Mouse (Mus musculus): ENCODE data around the gene Ctse.

DNA sequence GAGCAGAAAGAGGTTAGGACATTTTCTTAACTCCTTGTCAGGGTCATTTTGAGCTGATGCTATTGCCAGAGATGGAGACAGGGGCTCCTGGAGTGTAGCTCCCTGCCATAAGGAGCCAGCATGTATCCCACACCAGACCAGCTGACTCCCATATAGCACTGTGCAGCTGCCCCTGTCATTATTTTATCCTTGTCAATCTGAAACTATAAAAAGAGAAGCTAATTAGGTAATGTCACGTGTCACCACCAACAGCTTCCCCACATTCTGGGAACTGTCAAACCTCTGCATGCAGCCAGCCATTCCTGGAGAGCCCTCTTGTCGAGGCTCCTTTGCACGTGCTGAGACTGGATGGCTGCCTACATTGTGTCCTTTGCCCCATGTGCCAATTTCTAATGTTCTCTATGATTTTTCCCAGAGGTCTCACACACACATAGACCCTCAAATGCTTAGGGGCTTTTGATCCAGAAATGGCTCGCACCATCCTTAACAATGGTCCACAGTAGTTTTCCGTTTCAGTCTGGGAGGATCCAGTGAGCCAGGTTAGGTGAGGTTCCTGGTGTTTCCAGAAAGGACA lies 21.5 kb downstream of the Ctse start:
- TF ChIP-seq CTCF (IDR thresholded peaks at IDR 0.05; ENCODE audit: control insufficient read depth, insufficient read depth, low read length) (no peak), POLR2A (IDR thresholded peaks at IDR 0.05; ENCODE audit: borderline replicate concordance, control insufficient read depth, low read depth, low read length) (no peak)

Data from bone marrow, adult 2 months (tissue).